Mouse (Mus musculus) layer of hippocampus, adult 18-20 months (tissue): ENCODE results near the gene Traf5. TPM values are rescaled to one million over a fixed set of nuclear protein-coding genes. Genes with fewer than 3 reads are reported as not detected.

ENCODE experiments used
- DNase-seq, 2 experiments: peaks; one replicate each; pipeline ENCODE4 v3.0.0; 2022; ENCODE audit warnings: low spot score in 2 of 2
- total RNA-seq, 2 experiments: library from RNA; stranded (reverse); gene quantifications; 2 replicates each; pipeline ENCODE4 v1.2.3; 2021

Traf5 gene
- total RNA-seq, 2 experiments from 2014 or later = 3.3 to 4.6 TPM

- DNase-seq = no peak
Observed at GRCm38 (mm10) chr1:192066956-192067355, 25.4 kb downstream of the Traf5 start.

GRCm38 (mm10) chr1:192063209-192063946 is 29.0 kb downstream of the Traf5 start:
- DNase-seq = no peak

GRCm38 (mm10) chr1:192062682-192063081 is 29.7 kb downstream of the Traf5 start:
- no peak for DNase-seq

- peak; percentile 72 to 85 for DNase-seq
Observed at GRCm38 (mm10) chr1:192061666-192062306, 30.6 kb downstream of the Traf5 start.

GRCm38 (mm10) chr1:192058911-192059310 is 33.4 kb downstream of the Traf5 start:
- DNase-seq = no peak

- no peak for DNase-seq
Observed at GRCm38 (mm10) chr1:192053726-192054125, 38.6 kb downstream of the Traf5 start.

GRCm38 (mm10) chr1:192052986-192053385 is 39.4 kb downstream of the Traf5 start:
- DNase-seq = no peak

GRCm38 (mm10) chr1:192052461-192052860 is 39.9 kb downstream of the Traf5 start:
- DNase-seq = peak in 1 of 2 experiments; percentile 63

- no peak for DNase-seq
Observed at GRCm38 (mm10) chr1:191999022-191999421, 93.3 kb downstream of the Traf5 start.

- peak in 1 of 2 experiments; percentile 37 for DNase-seq
Observed at GRCm38 (mm10) chr1:191996621-191997185, 95.7 kb downstream of the Traf5 start.

- no peak for DNase-seq
Observed at GRCm38 (mm10) chr1:191995916-191996315, 96.4 kb downstream of the Traf5 start.

- DNase-seq = peak in 1 of 2 experiments; percentile 44
Observed at GRCm38 (mm10) chr1:191995488-191995887, 96.9 kb downstream of the Traf5 start.

- DNase-seq = no peak
Observed at GRCm38 (mm10) chr1:191994476-191994875, 97.9 kb downstream of the Traf5 start.

GRCm38 (mm10) chr1:191992040-191992780 is 100.1 kb downstream of the Traf5 start:
- DNase-seq = no peak

- peak; percentile 93 to 96 for DNase-seq
Observed at GRCm38 (mm10) chr1:191989994-191990393, 102.4 kb downstream of the Traf5 start.

GRCm38 (mm10) chr1:191989060-191989459 is 103.3 kb downstream of the Traf5 start:
- no peak for DNase-seq

- no peak for DNase-seq
Observed at GRCm38 (mm10) chr1:191988646-191989045, 103.7 kb downstream of the Traf5 start.

GRCm38 (mm10) chr1:191987481-191987769 is 104.9 kb downstream of the Traf5 start:
- no peak for DNase-seq

- no peak for DNase-seq
Observed at GRCm38 (mm10) chr1:191986674-191987480, 105.5 kb downstream of the Traf5 start.

- no peak for DNase-seq
Observed at GRCm38 (mm10) chr1:191981426-191982102, 110.8 kb downstream of the Traf5 start.
